28 mouse cellular contexts compared by ENCODE assay signal in genomic region chr15:10920212-10920611, GRCm38 (mm10). TPM values are rescaled to one million over a fixed set of nuclear protein-coding genes. Genes with fewer than 3 reads are reported as not detected.
"Had no signal": no experiment of that assay in that cellular context is flagged by ENCODE, and none has a peak within 500 bp of the region (broad histone marks: within the 10 kb centered on the region; RNA-seq: fewer than 3 reads in every experiment).

No protein-coding gene starts in this region.

- H3K27me3 ChIP-seq: hindbrain, embryonic 13.5 days; hindbrain, embryonic 15.5 days; limb, embryonic 12.5 days; liver, embryonic 12.5 days had no signal

- H3K4me2 ChIP-seq: heart, embryonic 13.5 days; heart, embryonic 15.5 days; hindbrain, embryonic 13.5 days; hindbrain, embryonic 15.5 days; limb, embryonic 12.5 days; liver, embryonic 12.5 days had no signal

- H3K9me3 ChIP-seq: heart, embryonic 10.5 days; heart, embryonic 13.5 days; heart, embryonic 15.5 days; hindbrain, embryonic 13.5 days; hindbrain, embryonic 15.5 days; limb, embryonic 10.5 days; limb, embryonic 12.5 days; liver, embryonic 12.5 days had no signal

- H3K27ac ChIP-seq: gastrocnemius, adult 2 months; heart, embryonic 10.5 days; heart, embryonic 13.5 days; heart, embryonic 15.5 days; hindbrain, embryonic 13.5 days; hindbrain, embryonic 15.5 days; hindbrain, postnatal 0 days; layer of hippocampus, adult 2 months; left cerebral cortex, adult 2 months; limb, embryonic 10.5 days; limb, embryonic 12.5 days; liver, embryonic 12.5 days; liver, embryonic 14.5 days had no signal

- H3K9ac ChIP-seq: heart, embryonic 13.5 days; heart, embryonic 15.5 days; hindbrain, embryonic 13.5 days; hindbrain, embryonic 15.5 days; limb, embryonic 12.5 days; liver, embryonic 12.5 days; liver, embryonic 14.5 days had no signal

- H3K4me1 ChIP-seq: heart, embryonic 10.5 days; heart, embryonic 13.5 days; heart, embryonic 15.5 days; hindbrain, embryonic 15.5 days; limb, embryonic 10.5 days; limb, embryonic 12.5 days; liver, embryonic 12.5 days had no signal

- H3K36me3 ChIP-seq: heart, embryonic 10.5 days; heart, embryonic 13.5 days; heart, embryonic 15.5 days; hindbrain, embryonic 13.5 days; hindbrain, embryonic 15.5 days; limb, embryonic 10.5 days; limb, embryonic 12.5 days; liver, embryonic 12.5 days had no signal

- H3K4me3 ChIP-seq: gastrocnemius, adult 2 months; heart, embryonic 10.5 days; heart, embryonic 13.5 days; heart, embryonic 15.5 days; hindbrain, embryonic 13.5 days; hindbrain, embryonic 15.5 days; layer of hippocampus, adult 2 months; left cerebral cortex, adult 2 months; limb, embryonic 10.5 days; limb, embryonic 12.5 days; liver, embryonic 12.5 days had no signal

- ATAC-seq: hindbrain, postnatal 0 days; liver, embryonic 12.5 days had no signal

- DNase-seq: gastrocnemius, adult 2 months; gastrocnemius, postnatal 10 days; gastrocnemius, postnatal 25 days; heart, adult 18-20 months; heart, postnatal 14 days; heart, postnatal 36 days; kidney, adult 11 months; kidney, adult 2 months; kidney, adult 9 months; kidney, postnatal 10 days; kidney, postnatal 25 days; kidney, postnatal 4 days; liver had no signal

RNA-seq across cellular contexts. Expression of gene C1qtnf3, which starts 31.9 kb away (rescaled TPM):
- total RNA-seq: heart, adult 18-20 months; heart, adult 8-10 months; hematopoietic stem cell, adult 5-6 weeks; layer of hippocampus, adult 2 months; left cerebral cortex, postnatal 36 days had no signal
